Mouse (Mus musculus) stomach, embryonic 14.5 days (tissue): Measurements from ENCODE around the gene Krtcap2. TPM values are rescaled to one million over a fixed set of nuclear protein-coding genes. Genes with fewer than 3 reads are reported as not detected.
"Not testable (repeated sequence)": the region's sequence is repeated elsewhere in the genome, so short reads cannot be mapped to it uniquely, and the experiment has no call there.

ENCODE experiments used
- ATAC-seq: fragments of 200-750 bp; cut with Nextera tagmentation; 2 replicates; pipeline ENCODE4 v1.8.0; 2017; ENCODE audit warnings: low read depth, moderate TSS enrichment; ENCODE audit not compliant: insufficient number of reproducible peaks, insufficient read depth, low FRiP score
- H3K27ac ChIP-seq: fragments of 300-500 bp; sonication (generic); 2 replicates; pipeline ENCODE4 v1.5.1; 2014; ENCODE audit warnings: mild to moderate bottlenecking, low read length, moderate library complexity, mixed read lengths
- H3K27me3 ChIP-seq: fragments of 300-500 bp; sonication (generic); 2 replicates; pipeline ENCODE4 v1.6.1; 2014; ENCODE audit warnings: low read length, control low read depth, mixed read lengths; ENCODE audit not compliant: control insufficient read depth, insufficient read depth
- H3K36me3 ChIP-seq: fragments of 300-500 bp; sonication (generic); 2 replicates; pipeline ENCODE4 v1.6.1; 2014; ENCODE audit warnings: mild to moderate bottlenecking, control low read depth, low read length, moderate library complexity, mixed read lengths; ENCODE audit not compliant: control insufficient read depth, insufficient read depth
- H3K4me1 ChIP-seq: fragments of 300-500 bp; sonication (generic); 2 replicates; pipeline ENCODE4 v1.6.1; 2014; ENCODE audit warnings: low read length, control low read depth, mixed read lengths; ENCODE audit not compliant: control insufficient read depth, insufficient read depth
- H3K4me2 ChIP-seq: fragments of 300-500 bp; sonication (generic); replicated peaks from 2 replicates; pipeline ENCODE4 v1.6.1; 2014; ENCODE audit warnings: low read depth, low read length, control low read depth
- H3K4me3 ChIP-seq: fragments of 300-500 bp; sonication (generic); 2 replicates; pipeline ENCODE4 v1.5.1; 2014; ENCODE audit warnings: low read depth, low read length, control low read depth
- H3K9ac ChIP-seq: fragments of 300-500 bp; sonication (generic); replicated peaks from 2 replicates; pipeline ENCODE4 v1.6.1; 2014; ENCODE audit warnings: low read depth, mild to moderate bottlenecking, control low read depth, low read length, moderate library complexity, mixed read lengths
- H3K9me3 ChIP-seq: fragments of 300-500 bp; sonication (generic); 2 replicates; pipeline ENCODE4 v1.6.1; 2016; ENCODE audit warnings: low read depth, low read length, control low read depth; ENCODE audit not compliant: control insufficient read depth
- WGBS: fragments of 180-500 bp; shearing (Covaris S2); extraction: QIAGEN DNeasy Blood & Tissue Kit; methylation state at CpG from one replicate; pipeline ENCODE4 v1.1.7; 2014; 5-methylcytosine and 5-hydroxymethylcytosine counted together
- polyA plus RNA-seq: library from polyadenylated mRNA; unstranded; fragments of >200 nt; fragmentation: Nextera tagmentation; extraction: Ambion mirVana; gene quantifications from 2 replicates; pipeline ENCODE4 v1.2.1, GENCODE M21; 2014

The Krtcap2 gene
- polyA plus RNA-seq, 1 experiment from 2014 or later: 314 TPM

DNA sequence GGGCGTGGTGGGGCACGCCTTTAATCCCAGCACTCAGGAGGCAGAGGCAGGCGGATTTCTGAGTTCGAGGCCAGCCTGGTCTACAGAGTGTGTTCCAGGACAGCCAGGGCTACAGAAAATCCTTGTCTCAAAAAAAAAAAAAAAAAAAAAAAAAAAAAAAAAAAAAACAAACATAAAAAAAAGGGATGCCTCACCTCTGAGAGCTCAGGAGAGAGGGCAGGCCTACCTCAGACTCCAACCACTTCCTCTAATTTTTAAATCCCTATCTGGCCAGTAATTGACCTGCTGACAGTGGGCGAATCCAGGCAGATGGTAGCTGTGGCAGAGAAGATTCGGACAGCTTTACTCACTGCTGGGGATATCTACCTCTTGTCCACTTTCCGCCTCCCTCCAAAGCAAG, 29.4 kb upstream of the Krtcap2 start:
- H3K27me3 ChIP-seq, H3K9ac ChIP-seq, H3K27ac ChIP-seq, H3K4me3 ChIP-seq, ATAC-seq, H3K9me3 ChIP-seq, H3K4me2 ChIP-seq, H3K36me3 ChIP-seq: not testable (repeated sequence)
- peaks cover 15% of the 10 kb centered on the region for H3K4me1 ChIP-seq
- 64% methylated on average over 7 of the region's 7 CpGs for WGBS

GRCm38 (mm10) chr3:89218271-89218670, 27.5 kb upstream of the Krtcap2 start:
- Histone ChIP-seq H3K27ac (no peak overlapping the region), H3K9ac (no peak overlapping the region), H3K36me3 (no peaks in the 10 kb centered on the region), H3K4me3 (no peak overlapping the region), H3K4me1 (peaks cover 11% of the 10 kb centered on the region; the same call in 1 of the 2 replicates), H3K9me3 (no peaks in the 10 kb centered on the region), H3K4me2 (no peak overlapping the region), H3K27me3 (no peaks in the 10 kb centered on the region)
- no peak for ATAC-seq
- WGBS: 80% methylated on average over 1 of the region's 1 CpGs

DNA sequence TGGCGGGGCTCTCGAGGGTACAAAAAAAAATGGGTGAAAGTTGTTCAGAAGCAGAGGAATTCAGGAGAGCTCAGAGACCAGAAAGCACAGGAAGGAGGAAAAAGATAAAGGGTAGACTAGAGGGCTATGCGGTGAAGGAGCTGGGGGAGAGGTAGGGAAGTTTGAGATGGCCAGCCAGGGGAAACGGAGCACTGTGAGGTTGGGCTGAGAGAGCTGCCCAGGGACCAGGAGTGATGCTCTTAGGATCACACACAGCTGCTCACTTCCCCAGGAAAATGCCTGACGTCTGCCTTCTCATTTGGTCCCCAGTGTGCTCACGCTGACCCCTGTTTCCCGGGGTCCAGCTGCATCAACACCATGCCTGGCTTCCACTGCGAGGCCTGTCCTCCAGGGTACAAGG, 26.2 kb upstream of the Krtcap2 start:
- H3K27ac ChIP-seq: no peak overlapping the region
- H3K4me1 ChIP-seq: peaks cover 11% of the 10 kb centered on the region; the same call in 1 of the 2 replicates
- no peak overlapping the region for H3K9ac ChIP-seq
- H3K27me3 ChIP-seq: no peaks in the 10 kb centered on the region
- no peak overlapping the region for H3K4me3 ChIP-seq
- no peak for ATAC-seq
- 29% methylated on average over 8 of the region's 8 CpGs for WGBS
- no peak overlapping the region for H3K4me2 ChIP-seq
- no peaks in the 10 kb centered on the region for H3K9me3 ChIP-seq
- no peaks in the 10 kb centered on the region for H3K36me3 ChIP-seq

DNA sequence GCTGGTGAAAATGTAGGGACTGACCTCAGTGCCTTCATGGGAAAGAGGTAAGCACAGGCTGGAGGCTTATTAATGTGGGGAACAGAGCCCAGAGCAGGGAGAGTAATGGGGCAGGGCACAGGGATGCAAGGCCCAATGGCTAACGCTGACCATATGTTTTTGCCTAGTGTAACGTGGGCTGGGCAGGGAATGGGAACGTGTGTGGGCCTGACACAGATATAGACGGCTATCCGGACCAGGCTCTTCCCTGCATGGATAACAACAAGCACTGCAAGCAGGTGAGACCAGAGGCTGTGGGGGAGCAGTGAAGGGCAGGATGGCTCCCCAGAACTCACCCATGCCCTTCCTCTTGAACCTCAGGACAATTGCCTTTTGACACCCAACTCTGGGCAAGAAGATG, 24.6 kb upstream of the Krtcap2 start:
- Histone ChIP-seq H3K27ac (no peak overlapping the region), H3K27me3 (no peaks in the 10 kb centered on the region), H3K4me2 (no peak overlapping the region), H3K4me1 (peaks cover 4% of the 10 kb centered on the region), H3K9me3 (no peaks in the 10 kb centered on the region), H3K4me3 (no peak overlapping the region), H3K36me3 (no peaks in the 10 kb centered on the region), H3K9ac (no peak overlapping the region)
- ATAC-seq: no peak
- 78% methylated on average over 5 of the region's 5 CpGs for WGBS

DNA sequence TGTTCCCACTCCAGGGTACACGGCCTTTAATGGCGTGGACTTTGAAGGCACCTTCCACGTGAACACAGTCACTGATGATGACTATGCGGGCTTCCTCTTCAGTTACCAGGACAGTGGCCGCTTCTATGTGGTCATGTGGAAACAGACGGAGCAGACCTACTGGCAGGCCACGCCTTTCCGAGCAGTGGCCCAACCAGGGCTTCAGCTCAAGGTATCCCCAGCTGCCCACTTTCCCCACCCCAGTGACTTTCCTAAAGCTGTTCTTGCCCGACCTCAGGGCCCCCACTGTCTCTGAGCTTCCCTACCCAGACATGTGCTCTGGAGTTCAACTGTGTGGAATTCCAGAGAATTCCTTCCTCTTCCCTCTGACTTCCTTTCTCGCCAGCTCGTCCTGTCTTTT, 21.0 kb upstream of the Krtcap2 start:
- Histone ChIP-seq H3K27ac (no peak overlapping the region), H3K27me3 (no peaks in the 10 kb centered on the region), H3K36me3 (no peaks in the 10 kb centered on the region), H3K4me1 (peaks cover 19% of the 10 kb centered on the region), H3K9ac (no peak overlapping the region), H3K4me3 (no peak overlapping the region), H3K9me3 (no peaks in the 10 kb centered on the region), H3K4me2 (no peak overlapping the region)
- ATAC-seq: no peak
- 75% methylated on average over 11 of the region's 11 CpGs for WGBS

DNA sequence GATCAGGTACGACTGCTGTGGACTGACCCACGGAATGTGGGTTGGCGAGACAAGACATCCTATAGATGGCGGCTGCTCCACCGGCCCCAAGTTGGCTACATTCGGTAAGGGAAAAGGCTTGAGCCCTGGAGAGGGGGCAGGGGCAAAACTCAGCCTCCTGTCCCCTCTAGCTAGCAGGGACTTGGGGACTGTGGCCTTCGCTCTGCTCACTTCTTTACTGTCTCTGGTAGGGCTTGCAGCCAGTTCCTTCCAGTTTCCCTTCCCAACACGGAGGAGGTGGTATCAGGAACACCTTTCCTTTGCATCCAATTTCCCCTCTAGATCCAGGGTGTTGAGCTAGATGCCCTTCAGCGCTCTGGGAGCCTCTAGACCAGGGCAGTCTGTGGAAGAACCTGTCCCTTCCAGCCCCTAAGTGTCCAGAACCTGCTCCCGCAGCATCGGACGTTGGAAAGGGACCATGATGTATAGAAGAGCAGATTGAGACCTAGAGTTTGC, 20.4 kb upstream of the Krtcap2 start:
- WGBS: 54% methylated on average over 12 of the region's 12 CpGs
- H3K4me3 ChIP-seq: no peak overlapping the region
- H3K27me3 ChIP-seq: no peaks in the 10 kb centered on the region
- no peaks in the 10 kb centered on the region for H3K36me3 ChIP-seq
- no peaks in the 10 kb centered on the region for H3K9me3 ChIP-seq
- no peak for ATAC-seq
- no peak overlapping the region for H3K27ac ChIP-seq
- H3K4me1 ChIP-seq: peaks cover 19% of the 10 kb centered on the region
- H3K9ac ChIP-seq: no peak overlapping the region
- peak overlapping the region; percentile 86; the same call in 1 of the 2 replicates for H3K4me2 ChIP-seq

GRCm38 (mm10) chr3:89225918-89226317, 19.8 kb upstream of the Krtcap2 start:
- H3K9me3 ChIP-seq: no peaks in the 10 kb centered on the region
- peak overlapping the region; percentile 86; the same call in 1 of the 2 replicates for H3K4me2 ChIP-seq
- 0 out of 2 replicates have a peak overlapping the region, but pooled peaks have one; percentile 35 for H3K4me3 ChIP-seq
- no peak for ATAC-seq
- no peak overlapping the region for H3K9ac ChIP-seq
- no peaks in the 10 kb centered on the region for H3K27me3 ChIP-seq
- H3K27ac ChIP-seq: no peak overlapping the region
- peaks cover 19% of the 10 kb centered on the region for H3K4me1 ChIP-seq
- WGBS: 49% methylated on average over 4 of the region's 4 CpGs
- H3K36me3 ChIP-seq: no peaks in the 10 kb centered on the region

- H3K4me1 ChIP-seq: peaks cover 19% of the 10 kb centered on the region
- H3K36me3 ChIP-seq: no peaks in the 10 kb centered on the region
- peak overlapping the region; percentile 25; the same call in 1 of the 2 replicates for H3K9ac ChIP-seq
- H3K4me2 ChIP-seq: peak overlapping the region; percentile 86
- no peaks in the 10 kb centered on the region for H3K9me3 ChIP-seq
- no peaks in the 10 kb centered on the region for H3K27me3 ChIP-seq
- 24% methylated on average over 11 of the region's 11 CpGs for WGBS
- no peak for ATAC-seq
- peak overlapping the region; percentile 35 for H3K4me3 ChIP-seq
- no peak overlapping the region for H3K27ac ChIP-seq
Observed at GRCm38 (mm10) chr3:89226361-89226760, 19.4 kb upstream of the Krtcap2 start.

DNA sequence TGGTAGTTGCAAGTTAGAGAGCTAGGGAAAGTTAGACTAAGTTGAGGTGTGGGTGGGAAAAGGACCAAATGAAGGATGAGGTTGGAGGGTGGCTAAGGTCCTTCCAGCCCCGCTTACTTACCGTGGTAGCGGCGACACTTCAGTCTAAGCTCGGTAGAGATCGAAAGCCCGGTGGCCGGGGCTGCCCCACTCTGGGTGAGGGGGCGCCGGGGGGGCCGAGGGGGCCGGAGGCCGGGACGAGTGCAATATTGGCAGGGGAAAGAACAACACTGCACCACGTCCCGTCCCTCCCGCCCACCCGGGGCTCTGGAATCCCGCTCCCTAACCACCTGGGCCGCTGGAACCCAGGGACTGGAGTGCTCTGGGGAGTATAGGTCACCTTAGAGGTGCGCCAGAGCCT, 18.9 kb upstream of the Krtcap2 start, which contains the start of gene Mtx1:
Gene Mtx1 (minus strand): TSS at position 189 of the 400 bp plus-strand sequence.
- no peak; the same call in 1 of the 2 replicates for ATAC-seq
- Histone ChIP-seq H3K27me3 (no peaks in the 10 kb centered on the region), H3K9ac (peak within 1 kb of the TSS; percentile 30; the same call in 1 of the 2 replicates), H3K4me2 (peak within 1 kb of the TSS; percentile 86), H3K27ac (peak within 1 kb of the TSS; percentile 77; the same call in 1 of the 2 replicates), H3K4me1 (peaks cover 19% of the 10 kb centered on the region), H3K36me3 (no peaks in the 10 kb centered on the region), H3K9me3 (no peaks in the 10 kb centered on the region), H3K4me3 (peak within 1 kb of the TSS; percentile 35)
- WGBS: 3% methylated on average over 21 of the region's 21 CpGs
